Mouse (Mus musculus): ENCODE measurements around the gene Plcb1.

Plcb1 gene

DNA sequence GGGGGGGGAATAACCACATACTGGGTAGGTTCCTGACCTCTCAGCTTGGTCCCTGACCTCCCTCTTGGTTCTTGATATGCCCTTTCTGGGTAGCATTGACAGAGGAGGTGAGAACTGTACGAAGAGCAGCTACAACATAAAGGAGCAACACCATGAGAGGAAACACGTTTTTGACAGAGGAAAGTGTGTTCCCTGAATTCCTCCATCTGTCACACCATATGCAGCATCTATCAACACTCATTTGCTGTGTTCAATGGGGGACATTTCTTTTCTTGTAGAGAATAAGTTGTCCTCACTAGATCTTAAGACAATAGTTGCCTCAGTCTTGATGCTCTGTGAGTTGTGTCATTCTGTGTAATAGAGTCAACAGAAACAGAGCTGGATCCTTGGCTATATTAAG, 733.1 kb downstream of the Plcb1 start:
- in situ Hi-C loops (cut with MboI) = no loop called here

Measured in mature B cell (primary cell).